Comparison of ENCODE assay signal across 8 mouse cellular contexts in the genomic region with DNA sequence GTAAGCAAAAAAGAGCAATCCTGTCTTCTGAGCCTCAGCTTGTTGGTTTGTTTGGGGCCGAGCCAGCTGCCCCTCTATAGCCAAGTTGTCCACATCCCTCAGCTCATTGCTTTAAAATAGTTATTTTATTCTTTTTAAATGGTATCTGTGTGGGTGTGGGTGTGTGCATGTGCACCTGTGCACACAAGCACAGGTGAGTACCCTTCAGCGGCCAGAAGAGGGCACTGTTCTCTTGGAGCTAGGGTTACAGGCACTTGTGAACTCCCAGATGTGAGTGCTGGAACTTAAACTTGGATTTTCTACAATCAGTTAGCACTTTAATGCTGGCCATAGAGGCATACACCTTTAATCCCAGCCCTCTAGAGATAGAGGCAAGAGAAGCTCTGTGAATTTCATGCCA. TPM values are rescaled to one million over a fixed set of nuclear protein-coding genes. Genes with fewer than 3 reads are reported as not detected.
A peak's percentile ranks its signal among the peaks of the same experiment; 100 is the strongest.
DNase-seq lines count a peak whose midpoint lies in the region; ATAC-seq lines count a peak whose summit lies in the region.

No protein-coding gene starts in this region.

- H3K4me2 ChIP-seq in neural tube, embryonic 15.5 days = no peak overlapping the region

- no peaks in the 10 kb centered on the region for H3K27me3 ChIP-seq in neural tube, embryonic 15.5 days (replicated peaks)

- H3K9ac ChIP-seq in neural tube, embryonic 15.5 days (replicated peaks) = no peak overlapping the region

- no peaks in the 10 kb centered on the region for H3K36me3 ChIP-seq in neural tube, embryonic 15.5 days

- peak; percentile 27 for DNase-seq in cerebellum, adult 11 months
- DNase-seq in neural tube, embryonic 10.5 days (ENCODE audit: extremely low spot score, low spot score) = peak; percentile 33
- peak; percentile 42 to 68 for DNase-seq in cerebellum, postnatal 25 days
- DNase-seq in kidney, adult 9 months = peak; percentile 65
- peak; percentile 15 for DNase-seq in retina, embryonic 14.5 days (ENCODE audit: low spot score)
- no peak for DNase-seq in ovary, postnatal 10 days (ENCODE audit: low spot score)

- H3K27ac ChIP-seq in neural tube, embryonic 15.5 days (replicated peaks) = no peak overlapping the region

- ATAC-seq in cerebellum, adult (ENCODE audit: insufficient number of reproducible peaks, low FRiP score, low TSS enrichment) = no peak
- ATAC-seq in neural tube, embryonic 15.5 days (ENCODE audit: low FRiP score) = no peak

- WGBS in neural tube, embryonic 15.5 days = 52% methylated on average over 2 of the region's 2 CpGs

- no peaks in the 10 kb centered on the region for H3K4me1 ChIP-seq in neural tube, embryonic 15.5 days

- H3K4me3 ChIP-seq in neural tube, embryonic 15.5 days (replicated peaks) = no peak overlapping the region

- H3K9me3 ChIP-seq in neural tube, embryonic 15.5 days (replicated peaks) = no peaks in the 10 kb centered on the region

RNA-seq across cellular contexts. Expression of a gene that starts 26.8 kb away (rescaled TPM):
- 7.4 and 7.8 TPM in 2 replicates for polyA plus RNA-seq in neural tube, embryonic 15.5 days (2015; fragmentation: Nextera tagmentation; extraction: Ambion mirVana)
